Mouse (Mus musculus): Measurements from ENCODE around the gene Arl8b.

The Arl8b gene

GRCm38 (mm10) chr6:108782526-108783183, at the start of gene Arl8b:
Gene Arl8b, plus strand, starts transcription at chr6:108783099.
- in situ Hi-C loops (cut with MboI; ENCODE audit: low pct_unique_long_range_greater_than_20kb in 1 of 2, low sequenced_read_pairs in 2 of 2, unreplicated experiment in 1 of 2) = no loop called here

- in situ Hi-C loops (cut with MboI; ENCODE audit: low pct_unique_long_range_greater_than_20kb in 1 of 2, low sequenced_read_pairs in 2 of 2, unreplicated experiment in 1 of 2) = loop anchor here in 1 of 2 experiments (10.0 kb wide), 1 partner anchor 291 kb away; no protein-coding TSS in a partner anchor
These were observed 46.8 kb upstream of the Arl8b start for GRCm38 (mm10) chr6:108735910-108736750.

DNA sequence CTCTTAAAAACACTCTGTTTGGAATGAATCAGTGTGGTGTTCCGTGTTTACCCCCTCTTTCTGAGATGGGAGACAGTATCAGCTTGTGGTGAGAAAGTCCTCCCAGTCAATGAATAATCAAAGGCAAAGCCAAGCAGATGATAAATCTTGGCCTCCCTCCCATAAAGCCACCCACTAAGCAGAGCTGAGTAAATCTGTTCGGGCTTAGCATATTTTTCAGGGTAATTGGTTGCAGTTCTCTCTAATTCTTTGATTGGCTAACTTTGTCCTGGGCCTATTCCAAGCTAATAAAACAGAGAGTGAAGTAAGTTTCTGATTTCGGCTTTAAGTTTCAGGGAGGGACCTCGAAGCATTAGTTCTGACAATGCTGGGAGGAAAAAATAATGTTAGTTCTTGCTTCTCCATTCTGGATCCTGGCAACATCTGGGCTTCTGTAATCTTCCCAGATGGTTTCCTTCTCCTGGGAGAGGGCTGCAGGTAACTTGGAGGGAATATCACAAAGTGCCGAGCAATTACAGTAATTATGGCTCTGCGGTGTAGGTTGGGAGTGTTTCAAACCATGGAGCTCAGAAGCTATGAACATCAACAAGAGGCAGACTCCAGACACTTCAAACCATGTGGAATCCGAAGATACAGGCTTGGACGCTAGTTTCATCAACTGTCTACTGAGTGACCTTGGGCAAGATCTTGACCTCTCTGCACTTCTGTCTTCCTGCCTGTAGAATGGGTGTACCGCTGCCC, 44.3 kb upstream of the Arl8b start:
- in situ Hi-C loops (cut with MboI; ENCODE audit: low pct_unique_long_range_greater_than_20kb in 1 of 2, low sequenced_read_pairs in 2 of 2, unreplicated experiment in 1 of 2) = loop anchor here in 1 of 2 experiments (10.0 kb wide), 1 partner anchor 294 kb away; no protein-coding TSS in a partner anchor

DNA sequence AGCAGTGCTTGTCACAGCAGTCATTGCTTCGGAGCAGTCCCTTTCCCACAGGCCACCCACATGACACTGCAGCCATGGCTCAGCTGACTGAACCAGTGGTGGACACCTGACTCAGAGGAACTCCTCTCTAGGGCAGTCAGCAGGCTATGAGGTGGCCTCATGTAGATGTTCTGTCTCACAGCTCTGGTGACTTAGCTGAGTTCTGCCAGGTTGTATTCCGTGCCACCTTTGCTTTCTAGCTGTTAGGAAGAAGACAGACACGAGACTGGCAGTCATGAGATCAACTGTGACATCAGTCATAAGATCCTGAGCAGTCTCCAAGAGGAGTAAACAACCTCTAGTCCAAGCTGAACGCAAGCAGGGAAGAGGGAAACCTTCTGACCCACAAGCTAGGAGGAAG, 42.3 kb upstream of the Arl8b start:
- in situ Hi-C loops (cut with MboI; ENCODE audit: low pct_unique_long_range_greater_than_20kb in 1 of 2, low sequenced_read_pairs in 2 of 2, unreplicated experiment in 1 of 2) = no loop called here

GRCm38 (mm10) chr6:108743730-108744129, 39.2 kb upstream of the Arl8b start:
- in situ Hi-C loops (cut with MboI; ENCODE audit: low pct_unique_long_range_greater_than_20kb in 1 of 2, low sequenced_read_pairs in 2 of 2, unreplicated experiment in 1 of 2) = no loop called here

DNA sequence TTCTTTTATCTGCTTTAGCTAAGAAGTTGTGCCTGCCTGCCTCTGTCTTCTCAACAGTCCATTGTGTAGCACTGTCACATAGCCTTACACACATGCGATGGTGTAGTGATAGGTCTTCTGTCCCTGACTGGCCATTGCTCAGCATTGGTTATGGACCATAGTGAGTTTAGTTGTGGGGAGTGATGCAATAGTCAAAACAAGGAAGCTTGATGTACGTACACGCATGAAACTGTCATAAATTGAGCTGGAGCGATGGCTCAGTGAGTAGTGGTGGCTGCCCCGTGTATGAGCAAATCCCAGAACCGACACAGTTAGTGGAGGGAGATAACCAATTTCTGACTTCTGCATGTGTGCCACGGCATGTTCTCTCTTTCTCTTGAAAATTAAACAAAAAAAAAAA, 31.6 kb upstream of the Arl8b start:
- in situ Hi-C loops (cut with MboI; ENCODE audit: low pct_unique_long_range_greater_than_20kb in 1 of 2, low sequenced_read_pairs in 2 of 2, unreplicated experiment in 1 of 2) = no loop called here

GRCm38 (mm10) chr6:108752395-108752794, 30.5 kb upstream of the Arl8b start:
- in situ Hi-C loops (cut with MboI; ENCODE audit: low pct_unique_long_range_greater_than_20kb in 1 of 2, low sequenced_read_pairs in 2 of 2, unreplicated experiment in 1 of 2) = no loop called here

GRCm38 (mm10) chr6:108753536-108753935, 29.4 kb upstream of the Arl8b start:
- in situ Hi-C loops (cut with MboI; ENCODE audit: low pct_unique_long_range_greater_than_20kb in 1 of 2, low sequenced_read_pairs in 2 of 2, unreplicated experiment in 1 of 2) = no loop called here

DNA sequence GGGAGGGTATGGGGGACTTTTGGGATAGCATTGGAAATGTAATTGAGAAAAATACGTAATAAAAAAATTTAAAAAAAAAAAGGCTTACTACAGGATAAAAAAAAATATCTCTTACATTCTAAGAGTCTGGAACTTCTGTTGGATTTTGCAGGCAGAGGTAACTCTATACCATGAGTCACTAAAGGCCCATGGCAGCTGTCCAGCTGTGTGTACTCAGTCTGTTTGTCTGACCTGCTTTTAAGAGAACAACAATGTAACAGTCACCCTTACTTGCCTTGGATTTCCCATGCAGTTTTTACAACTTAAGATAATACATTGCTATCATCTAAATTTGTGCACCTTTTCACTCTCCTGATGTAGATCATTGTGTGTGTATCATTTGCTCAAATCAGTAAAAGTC, 28.5 kb upstream of the Arl8b start:
- in situ Hi-C loops (cut with MboI; ENCODE audit: low pct_unique_long_range_greater_than_20kb in 1 of 2, low sequenced_read_pairs in 2 of 2, unreplicated experiment in 1 of 2) = no loop called here

- in situ Hi-C loops (cut with MboI; ENCODE audit: low pct_unique_long_range_greater_than_20kb in 1 of 2, low sequenced_read_pairs in 2 of 2, unreplicated experiment in 1 of 2) = no loop called here
These were observed 27.0 kb upstream of the Arl8b start for GRCm38 (mm10) chr6:108755936-108756335.

GRCm38 (mm10) chr6:108758997-108759697, 23.8 kb upstream of the Arl8b start:
- in situ Hi-C loops (cut with MboI; ENCODE audit: low pct_unique_long_range_greater_than_20kb in 1 of 2, low sequenced_read_pairs in 2 of 2, unreplicated experiment in 1 of 2) = no loop called here

GRCm38 (mm10) chr6:108759698-108760039, 23.2 kb upstream of the Arl8b start:
- in situ Hi-C loops (cut with MboI; ENCODE audit: low pct_unique_long_range_greater_than_20kb in 1 of 2, low sequenced_read_pairs in 2 of 2, unreplicated experiment in 1 of 2) = no loop called here

DNA sequence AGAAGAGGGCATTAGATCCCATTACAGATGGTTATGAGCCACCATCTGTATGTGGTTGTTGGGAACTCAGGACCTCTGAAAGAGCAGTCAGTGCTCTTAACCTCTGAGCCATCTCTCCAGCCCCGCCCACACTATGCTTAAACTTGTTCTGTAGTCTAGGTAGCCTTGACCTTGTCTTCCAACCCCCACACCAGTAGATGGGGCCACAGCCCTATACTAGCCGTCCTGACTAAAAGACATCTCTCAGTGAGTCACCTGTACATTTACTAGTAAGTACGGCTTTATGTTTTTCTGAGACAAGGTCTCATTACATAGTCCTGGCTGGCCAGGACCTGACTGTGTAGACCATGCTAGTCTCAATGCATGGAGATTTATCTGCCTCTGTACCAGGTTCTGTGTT, 12.0 kb upstream of the Arl8b start:
- in situ Hi-C loops (cut with MboI; ENCODE audit: low pct_unique_long_range_greater_than_20kb in 1 of 2, low sequenced_read_pairs in 2 of 2, unreplicated experiment in 1 of 2) = no loop called here

GRCm38 (mm10) chr6:108772913-108773312, 10.0 kb upstream of the Arl8b start:
- in situ Hi-C loops (cut with MboI; ENCODE audit: low pct_unique_long_range_greater_than_20kb in 1 of 2, low sequenced_read_pairs in 2 of 2, unreplicated experiment in 1 of 2) = no loop called here

DNA sequence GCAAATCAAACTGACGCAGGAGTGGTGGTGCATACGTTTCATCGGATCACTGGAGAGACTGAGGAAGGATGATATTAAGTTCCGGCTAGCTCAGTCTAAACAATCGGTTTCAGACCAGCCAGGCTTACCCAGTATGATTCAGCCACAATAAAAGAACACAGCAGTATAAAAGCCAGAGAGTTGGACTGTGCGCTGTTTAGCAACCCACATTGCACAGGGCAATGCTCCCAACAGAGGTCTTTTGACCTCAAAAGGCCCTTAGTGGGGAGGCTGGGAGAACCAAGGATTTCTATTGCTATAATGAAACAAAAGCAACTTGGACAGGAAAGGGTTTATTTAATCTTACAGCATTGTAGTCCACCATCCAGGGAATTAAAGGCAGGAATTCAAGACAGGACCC, 9.4 kb upstream of the Arl8b start:
- in situ Hi-C loops (cut with MboI; ENCODE audit: low pct_unique_long_range_greater_than_20kb in 1 of 2, low sequenced_read_pairs in 2 of 2, unreplicated experiment in 1 of 2) = no loop called here

DNA sequence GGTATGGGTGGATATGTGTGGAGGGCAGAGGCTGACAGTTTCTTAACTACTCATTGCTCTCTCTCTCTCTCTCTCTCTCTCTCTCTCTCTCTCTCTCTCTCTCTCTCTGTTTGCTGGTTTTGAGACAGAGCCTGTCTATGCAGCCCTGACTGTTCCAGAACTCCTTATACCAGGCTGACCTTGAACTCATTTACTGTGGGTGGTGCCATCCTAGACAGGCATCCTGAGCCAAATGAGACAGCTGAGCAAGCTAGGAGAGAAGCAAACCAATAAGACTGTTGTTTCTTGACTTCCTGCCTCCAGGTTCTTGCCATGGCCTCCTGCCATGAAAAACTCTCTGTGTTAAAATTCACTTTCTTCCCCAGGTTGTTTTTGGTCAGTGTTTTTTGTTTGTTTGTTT, 6.6 kb upstream of the Arl8b start:
- in situ Hi-C loops (cut with MboI; ENCODE audit: low pct_unique_long_range_greater_than_20kb in 1 of 2, low sequenced_read_pairs in 2 of 2, unreplicated experiment in 1 of 2) = no loop called here

DNA sequence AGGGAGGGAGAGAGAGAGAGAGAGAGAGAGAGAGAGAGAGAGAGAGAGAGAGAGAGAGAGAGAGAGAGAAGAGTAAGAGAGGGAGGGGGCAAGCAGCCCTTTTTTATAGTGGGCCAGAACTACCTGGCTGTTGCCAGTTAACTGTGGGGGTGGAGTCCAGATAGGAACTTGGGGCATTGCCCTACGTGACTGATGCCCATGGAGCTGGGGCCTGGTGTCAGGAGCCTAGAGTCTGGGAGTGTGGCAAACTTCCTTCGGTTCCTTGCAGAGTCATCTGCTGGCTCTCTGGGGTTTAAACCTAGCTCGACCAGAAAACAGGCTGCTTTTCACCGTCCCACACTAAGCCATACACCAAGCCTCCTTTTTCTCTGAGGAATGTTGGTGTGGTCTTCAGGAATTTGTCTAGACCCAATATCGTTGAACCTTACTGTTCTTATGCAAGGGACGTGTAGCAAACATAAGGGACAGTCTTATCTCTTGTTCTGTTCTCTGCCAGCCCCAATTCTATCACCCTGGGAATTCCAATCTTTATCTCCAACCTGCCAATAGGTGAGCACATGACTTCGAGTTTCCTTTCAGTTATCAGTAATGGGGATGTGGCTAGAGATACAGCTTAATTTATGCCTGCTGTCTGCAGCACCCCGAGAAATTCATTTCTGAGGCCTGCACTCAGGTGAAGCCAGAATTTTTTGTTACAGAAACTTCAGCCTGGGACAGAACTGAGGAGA, 5.2 kb upstream of the Arl8b start:
- in situ Hi-C loops (cut with MboI; ENCODE audit: low pct_unique_long_range_greater_than_20kb in 1 of 2, low sequenced_read_pairs in 2 of 2, unreplicated experiment in 1 of 2) = no loop called here

DNA sequence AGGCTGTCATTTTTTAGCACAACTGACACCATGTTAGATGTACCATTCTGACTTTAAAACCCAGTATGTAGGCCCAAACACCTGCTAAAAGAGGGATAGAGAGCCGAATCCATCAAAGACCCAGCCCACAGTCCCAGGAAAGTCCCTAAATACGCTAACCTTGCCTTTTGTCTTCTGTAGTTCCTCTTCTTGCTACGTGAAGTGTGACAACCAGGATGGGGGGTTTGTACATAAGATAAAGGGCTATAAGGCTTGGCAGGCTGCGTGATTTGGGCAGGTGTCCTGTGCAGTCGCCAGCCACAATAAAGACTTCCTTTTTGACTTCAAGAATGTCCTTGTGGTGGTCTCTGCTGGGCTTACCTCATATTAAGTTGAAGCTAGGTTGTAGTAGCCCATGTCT, 4.5 kb upstream of the Arl8b start:
- in situ Hi-C loops (cut with MboI; ENCODE audit: low pct_unique_long_range_greater_than_20kb in 1 of 2, low sequenced_read_pairs in 2 of 2, unreplicated experiment in 1 of 2) = no loop called here

All from mouse embryonic stem cell (cell line).